Mouse (Mus musculus) thymus, postnatal 36 days (tissue): ENCODE measurements at regions not wholly inside any gene's neighbourhood (a gene's known extent, or its start where the extent isn't known, plus 50 kb on each side); places are given as distances from the start of the nearest gene placed in this dataset.

ENCODE experiments used
- DNase-seq, 2 experiments: peaks; one replicate each; pipeline ENCODE4 v3.0.0; 2022; ENCODE audit warnings: mixed read lengths in 2 of 2

DNA sequence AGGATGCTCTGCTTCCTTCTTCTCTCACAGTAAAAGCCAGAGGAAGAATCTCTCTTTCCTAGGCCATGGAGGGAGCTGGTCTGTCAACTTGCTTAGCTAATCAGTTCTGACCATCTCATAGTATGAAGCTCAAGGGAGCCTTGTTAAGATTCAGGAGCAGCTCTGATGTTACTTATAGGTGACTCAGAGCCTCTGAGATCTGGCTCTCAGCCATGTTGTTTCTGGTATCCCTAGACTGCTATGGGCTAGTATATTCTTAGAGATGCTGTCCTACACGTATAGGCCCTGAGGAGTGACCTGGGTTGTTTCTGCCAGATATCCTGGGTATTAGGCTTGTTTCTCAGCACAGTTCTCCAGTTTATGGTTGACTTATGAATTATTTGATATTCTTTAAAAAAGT, 160.9 kb downstream of the 4930564D02Rik start:
- DNase-seq = no peak

- DNase-seq = no peak
Observed at GRCm38 (mm10) chr3:105228401-105228800, 161.8 kb downstream of the 4930564D02Rik start.

DNA sequence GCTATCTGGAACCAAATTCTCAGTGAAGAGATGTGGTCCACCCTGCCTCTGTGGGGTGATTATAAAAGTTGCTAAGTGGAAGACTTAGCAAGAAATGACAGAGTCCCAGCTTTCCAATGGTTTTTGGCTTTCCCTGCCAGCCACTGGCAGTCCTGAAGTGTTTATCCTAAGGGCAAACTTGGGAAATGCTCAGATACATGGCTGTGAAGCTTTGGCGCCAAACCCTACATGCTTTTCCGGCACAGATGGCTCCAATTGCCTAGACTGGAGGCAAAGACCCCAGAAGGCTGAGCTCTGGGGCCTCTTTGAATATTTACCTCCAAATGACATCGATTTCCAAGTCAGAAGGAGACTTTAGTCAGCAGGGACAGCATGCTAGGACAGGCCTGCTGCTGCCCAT, 174.4 kb downstream of the 4930564D02Rik start:
- DNase-seq = no peak

GRCm38 (mm10) chr3:105257096-105257495, 190.5 kb downstream of the 4930564D02Rik start:
- DNase-seq = no peak

DNA sequence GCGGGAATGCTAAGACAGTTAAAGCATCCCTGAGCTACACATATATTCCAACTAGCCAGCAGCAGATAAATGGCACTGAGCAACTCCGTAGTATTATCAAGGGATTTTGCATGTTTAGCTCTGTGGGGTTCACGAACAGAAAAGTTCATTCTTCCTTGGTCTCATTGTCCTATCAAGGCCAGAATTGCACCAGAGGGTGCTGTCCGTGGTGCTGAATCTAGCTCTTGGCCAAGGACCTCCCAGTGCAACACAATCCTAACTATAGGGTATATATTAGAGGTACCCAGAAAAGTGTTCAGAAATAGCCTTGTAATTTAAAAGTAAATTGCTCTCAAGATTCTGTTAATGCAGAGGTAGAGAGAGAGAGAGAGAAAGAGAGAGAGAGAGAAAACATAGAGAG, 176.9 kb upstream of the Kcnd3 start:
- peak; percentile 6 to 7 for DNase-seq

GRCm38 (mm10) chr3:105280971-105281370, 171.2 kb upstream of the Kcnd3 start:
- no peak for DNase-seq

GRCm38 (mm10) chr3:105281686-105282085, 170.4 kb upstream of the Kcnd3 start:
- no peak for DNase-seq

DNA sequence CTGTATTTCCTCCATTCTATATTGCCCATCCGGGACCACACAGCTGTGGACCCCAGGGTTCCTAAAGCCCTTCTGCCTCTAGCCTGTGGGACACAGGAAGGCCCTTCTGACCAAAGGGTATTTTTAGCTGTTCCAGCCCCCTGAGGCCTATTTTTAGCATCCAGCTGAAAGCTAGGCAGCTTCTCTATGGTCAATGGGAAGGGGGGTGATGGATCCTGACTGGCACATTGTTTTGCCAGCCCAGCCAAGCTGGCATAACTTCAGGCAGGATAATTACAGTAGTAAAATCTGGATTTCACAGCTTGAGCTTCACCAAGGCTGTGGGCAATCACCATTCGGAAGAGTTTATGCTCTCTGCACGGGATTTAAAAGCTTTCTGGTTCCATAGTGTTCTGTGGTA, 153.9 kb upstream of the Kcnd3 start:
- no peak for DNase-seq

- no peak for DNase-seq
Observed at GRCm38 (mm10) chr3:105300693-105301548, 151.2 kb upstream of the Kcnd3 start.

DNA sequence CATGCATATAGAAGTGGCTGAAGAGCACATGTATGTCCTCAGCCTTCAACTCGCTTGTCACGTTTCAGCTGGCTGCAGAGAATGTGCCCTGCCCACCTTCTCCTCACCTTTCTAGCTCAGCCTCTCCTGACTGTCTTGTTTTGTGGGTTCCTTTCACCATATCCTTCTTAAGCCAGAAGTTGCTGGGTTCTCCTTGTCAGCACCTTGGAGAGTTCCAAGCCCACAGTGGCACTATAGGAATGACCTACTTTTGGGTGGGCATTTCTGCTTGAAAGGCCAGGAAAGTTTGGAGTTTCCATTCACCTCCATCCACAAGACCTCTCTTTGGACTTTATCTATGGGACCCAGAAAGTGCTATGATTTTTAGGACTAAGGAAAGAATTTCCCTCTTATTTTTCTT, 144.5 kb upstream of the Kcnd3 start:
- DNase-seq = no peak

GRCm38 (mm10) chr3:105309020-105309419, 143.1 kb upstream of the Kcnd3 start:
- DNase-seq = no peak

DNA sequence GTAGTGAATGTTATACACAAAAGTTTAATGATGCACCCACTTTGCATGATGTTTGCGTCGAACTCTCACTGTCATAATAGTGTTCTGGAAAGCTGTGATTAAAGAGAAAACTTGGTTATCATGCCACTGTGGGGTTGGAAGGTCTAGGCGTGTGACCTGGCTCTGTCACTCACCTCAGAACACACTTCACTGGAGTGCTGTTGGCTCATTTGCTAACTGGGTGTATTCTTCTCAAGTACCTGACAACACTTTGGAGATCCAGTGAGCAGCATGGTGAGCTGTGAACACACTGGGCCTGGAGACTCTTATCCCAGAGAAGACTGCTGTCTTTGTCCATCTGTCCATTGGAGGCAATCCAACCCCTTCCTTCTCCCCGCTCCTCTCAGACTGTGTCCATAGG, 98.9 kb upstream of the Kcnd3 start:
- no peak for DNase-seq

DNA sequence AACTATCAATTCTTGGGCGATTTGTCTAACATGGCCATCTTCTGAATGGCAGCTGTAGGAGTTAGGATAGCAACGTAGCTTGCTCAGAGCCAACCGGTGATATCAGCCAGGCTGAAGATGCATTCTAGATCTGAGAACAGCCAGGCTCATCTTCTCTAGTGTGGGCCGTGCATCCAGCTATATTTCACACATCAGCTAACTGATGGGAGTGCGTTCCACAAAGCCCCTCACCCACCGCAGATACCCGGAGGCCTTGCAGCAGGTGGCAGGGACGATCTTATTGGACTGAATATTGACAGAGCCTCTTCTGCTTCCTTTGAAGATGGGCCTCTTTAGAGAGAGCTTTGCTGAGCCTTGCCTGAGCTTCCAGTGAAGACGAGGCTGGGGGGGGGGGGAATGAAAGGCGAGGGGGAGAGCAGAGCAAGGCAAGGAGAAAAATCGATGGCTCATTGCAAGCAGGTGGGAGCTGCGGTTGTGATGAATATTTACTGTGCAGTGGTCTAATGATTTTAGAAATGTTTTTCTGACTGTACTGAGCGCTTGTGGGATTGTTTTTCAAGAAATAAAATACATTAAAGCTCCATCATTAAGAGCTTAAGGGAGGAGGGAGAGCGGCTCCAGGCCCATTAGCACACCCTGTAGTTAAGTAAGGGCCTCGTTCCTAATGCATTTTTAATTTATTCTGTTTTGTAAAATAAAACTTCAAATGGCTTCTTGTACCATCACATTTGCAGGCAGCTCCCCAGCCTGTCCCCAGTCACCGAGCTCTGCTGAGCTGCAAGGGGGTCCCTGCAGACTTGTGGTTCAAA, 97.8 kb upstream of the Kcnd3 start:
- no peak for DNase-seq

DNA sequence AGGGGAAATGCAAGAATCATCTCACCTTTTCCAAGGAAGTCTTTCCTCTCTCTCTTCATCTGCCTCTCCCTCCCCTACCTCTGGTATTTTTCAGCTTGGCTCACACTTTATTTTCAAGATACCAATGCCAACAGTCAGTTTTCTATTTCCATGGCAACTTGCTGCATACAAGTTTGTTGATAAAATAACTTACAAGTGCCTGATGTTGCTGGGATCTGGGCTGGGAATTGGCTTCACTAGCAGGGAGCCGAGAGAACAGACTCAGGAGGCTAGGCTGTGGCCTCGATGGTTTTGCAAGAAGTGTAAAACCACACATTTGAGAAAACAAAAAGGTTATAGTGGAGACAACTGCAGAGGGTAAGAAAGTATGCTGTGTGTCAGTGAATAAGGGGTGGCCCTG, 94.6 kb upstream of the Kcnd3 start:
- no peak for DNase-seq

GRCm38 (mm10) chr3:105359636-105360035, 92.5 kb upstream of the Kcnd3 start:
- DNase-seq = no peak

- DNase-seq = no peak
Observed at GRCm38 (mm10) chr3:105364685-105365084, 87.4 kb upstream of the Kcnd3 start.

GRCm38 (mm10) chr3:105366806-105367205, 85.3 kb upstream of the Kcnd3 start:
- DNase-seq = no peak

DNA sequence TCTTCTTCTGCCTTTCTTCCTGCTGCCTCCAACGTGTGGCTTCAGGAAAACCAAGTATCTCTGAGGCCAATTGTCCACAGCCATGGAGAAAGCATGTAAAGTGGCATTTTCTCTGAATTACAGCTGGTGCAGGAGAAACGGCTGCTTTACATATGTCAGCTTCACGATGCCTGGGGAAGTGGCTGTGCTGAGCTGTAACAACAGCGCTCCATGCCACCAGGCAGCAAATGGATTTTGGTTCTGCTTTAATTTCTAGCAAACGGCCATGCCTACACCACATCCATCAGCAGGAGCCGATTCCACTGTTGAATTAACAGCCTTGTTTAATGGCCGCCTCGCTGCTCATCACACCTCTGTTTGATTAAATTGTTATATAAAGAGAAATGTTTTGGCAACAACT, 84.2 kb upstream of the Kcnd3 start:
- no peak for DNase-seq

DNA sequence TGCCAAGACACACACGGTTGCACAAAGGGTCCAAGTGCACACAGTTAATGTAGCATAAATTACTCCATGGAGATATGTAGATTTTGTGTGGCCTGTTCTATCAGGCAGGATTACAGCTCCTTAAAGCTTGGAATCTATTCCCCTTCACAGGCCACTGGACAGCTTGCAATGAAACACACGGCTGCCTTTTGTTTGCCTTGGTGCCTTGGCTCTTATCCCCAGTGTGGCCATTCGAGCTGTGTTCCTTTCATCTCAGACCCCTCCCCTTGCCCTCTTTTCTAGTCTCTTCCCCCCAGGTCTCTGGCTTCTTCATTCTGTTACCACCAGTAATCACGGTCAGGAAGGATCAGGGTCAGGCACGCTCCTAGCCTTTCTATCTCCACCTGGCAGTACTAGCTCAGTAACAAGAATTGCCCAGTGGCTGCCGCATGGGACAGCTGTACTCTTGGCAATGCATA, 79.7 kb upstream of the Kcnd3 start:
- DNase-seq = no peak

DNA sequence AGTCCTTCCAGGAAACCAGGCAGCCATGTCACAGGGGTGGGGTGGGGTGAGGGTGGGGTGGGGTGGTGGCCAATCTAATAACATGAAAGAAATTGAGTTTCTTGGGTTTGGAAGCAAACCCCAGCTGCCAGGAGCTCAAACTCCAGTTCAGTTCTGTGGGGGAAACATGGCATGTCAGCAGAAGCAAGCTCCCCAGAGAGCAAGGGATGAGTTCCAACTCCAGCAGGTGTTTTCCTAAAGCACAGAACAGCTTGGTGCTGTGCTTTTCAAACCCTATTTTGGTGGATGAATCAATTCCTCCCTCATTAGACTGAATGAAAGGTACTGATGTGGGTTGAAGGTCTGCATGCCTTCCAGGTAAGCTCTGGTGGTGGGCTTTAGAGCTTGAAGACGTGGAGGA, 77.8 kb upstream of the Kcnd3 start:
- DNase-seq = no peak

DNA sequence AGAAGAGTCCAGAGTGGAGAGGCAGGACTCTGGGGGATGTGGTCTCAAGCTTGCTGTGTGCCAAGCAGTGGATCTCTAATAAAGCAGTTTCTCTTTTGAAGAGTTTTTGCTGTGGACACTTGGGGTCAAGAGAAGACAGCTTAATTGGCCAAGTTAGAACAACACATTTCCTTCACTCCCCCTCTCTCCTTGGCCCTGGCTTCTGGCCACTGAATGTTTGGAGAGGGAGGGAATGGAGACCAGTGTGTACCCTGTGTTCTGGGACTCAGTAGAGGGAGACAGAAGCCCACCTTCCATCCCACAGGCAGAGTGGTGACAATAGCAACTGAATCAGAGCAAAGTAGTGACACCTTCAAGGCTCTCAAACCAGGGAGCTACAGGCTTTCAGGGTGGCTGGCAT, 77.3 kb upstream of the Kcnd3 start:
- no peak for DNase-seq

DNA sequence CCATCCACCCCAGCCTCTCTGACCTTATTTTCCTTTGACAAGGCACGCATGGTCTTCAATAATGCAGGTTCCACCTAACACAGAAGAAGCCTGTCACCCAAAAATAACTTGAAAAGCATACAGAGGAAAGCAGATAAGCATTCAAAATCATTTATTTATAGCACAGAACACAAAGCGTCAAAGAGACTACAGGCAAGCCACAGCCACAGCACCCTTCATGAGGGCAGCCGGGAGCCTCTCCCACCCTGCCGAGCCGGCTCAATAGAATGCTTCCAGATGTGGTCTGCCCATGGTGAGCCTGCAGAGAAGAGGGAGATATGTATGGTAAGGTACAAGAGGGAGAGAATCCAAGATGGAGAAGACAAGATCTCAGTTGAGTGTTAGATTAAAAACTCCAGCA, 76.7 kb upstream of the Kcnd3 start:
- DNase-seq = no peak

DNA sequence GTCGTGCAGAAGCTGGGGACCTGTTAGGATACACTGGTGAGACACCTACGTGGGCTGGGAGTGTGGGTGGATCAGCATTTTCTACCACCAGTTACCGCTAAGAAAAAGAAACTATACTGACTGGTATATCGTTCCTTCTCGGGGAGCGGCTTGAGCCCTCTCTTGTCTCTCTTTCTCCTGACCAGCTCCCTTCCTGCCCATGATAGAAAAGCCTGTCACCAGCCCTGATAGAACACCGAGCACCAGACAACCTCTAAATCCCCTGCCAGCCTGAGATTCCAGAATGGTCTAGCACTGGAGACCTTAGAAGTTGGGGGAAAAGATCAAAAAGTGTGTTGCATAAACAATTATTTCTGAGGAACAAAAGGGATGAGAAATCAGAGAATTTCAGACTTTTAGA, 76.3 kb upstream of the Kcnd3 start:
- DNase-seq = no peak

GRCm38 (mm10) chr3:105376346-105376745, 75.8 kb upstream of the Kcnd3 start:
- no peak for DNase-seq
